Mouse (Mus musculus): ENCODE data around the gene Clec2g.

Clec2g gene

GRCm38 (mm10) chr6:129010505-129010873 lies 76.3 kb downstream of the Clec2g start:
- in situ Hi-C loops (cut with MboI; ENCODE audit: unreplicated experiment in 2 of 2) = loop anchor here in 1 of 2 experiments (10.0 kb wide), 1 partner anchor 116 kb away; the partner anchor contains the start of gene BC035044

GRCm38 (mm10) chr6:129012012-129012411 lies 77.8 kb downstream of the Clec2g start:
- in situ Hi-C loops (cut with MboI; ENCODE audit: unreplicated experiment in 2 of 2) = loop anchor here in 1 of 2 experiments (10.0 kb wide), 1 partner anchor 117 kb away; the partner anchor contains the start of gene BC035044

- in situ Hi-C loops (cut with MboI; ENCODE audit: unreplicated experiment in 2 of 2) = loop anchor here in 1 of 2 experiments (10.0 kb wide), 1 partner anchor 118 kb away; the partner anchor contains the start of gene BC035044
Observed at GRCm38 (mm10) chr6:129012966-129013365, 78.8 kb downstream of the Clec2g start.

- in situ Hi-C loops (cut with MboI; ENCODE audit: unreplicated experiment in 2 of 2) = loop anchor here in 1 of 2 experiments (10.0 kb wide), 1 partner anchor 119 kb away; the partner anchor contains the start of gene BC035044
Observed at GRCm38 (mm10) chr6:129013762-129014276, 79.6 kb downstream of the Clec2g start.

GRCm38 (mm10) chr6:129014399-129014798 lies 80.2 kb downstream of the Clec2g start:
- in situ Hi-C loops (cut with MboI; ENCODE audit: unreplicated experiment in 2 of 2) = loop anchor here in 1 of 2 experiments (10.0 kb wide), 1 partner anchor 120 kb away; the partner anchor contains the start of gene BC035044

- in situ Hi-C loops (cut with MboI; ENCODE audit: unreplicated experiment in 2 of 2) = no loop called here
Observed at GRCm38 (mm10) chr6:129027451-129028248, 93.5 kb downstream of the Clec2g start.

GRCm38 (mm10) chr6:129030175-129030824 lies 96.1 kb downstream of the Clec2g start:
- in situ Hi-C loops (cut with MboI; ENCODE audit: unreplicated experiment in 2 of 2) = loop anchor here (5.0 to 10.0 kb wide), 5 partner anchors 37 to 217 kb away; partner anchors contain the start of gene Clec2i (in 1 of the 2)

- in situ Hi-C loops (cut with MboI; ENCODE audit: unreplicated experiment in 2 of 2) = loop anchor here (5.0 to 10.0 kb wide), 5 partner anchors 36 to 216 kb away; partner anchors contain the start of gene Clec2i (in 1 of the 2)
Observed at GRCm38 (mm10) chr6:129030964-129031363, 96.8 kb downstream of the Clec2g start.

GRCm38 (mm10) chr6:129033397-129033796 lies 99.2 kb downstream of the Clec2g start:
- in situ Hi-C loops (cut with MboI; ENCODE audit: unreplicated experiment in 2 of 2) = loop anchor here (5.0 to 10.0 kb wide), 5 partner anchors 34 to 214 kb away; partner anchors contain the start of gene Clec2i (in 1 of the 2)
